Mouse (Mus musculus) left cerebral cortex, adult 8-10 months (tissue): ENCODE results near the gene Grip2. TPM values are rescaled to one million over a fixed set of nuclear protein-coding genes. Genes with fewer than 3 reads are reported as not detected.

Experiments
- DNase-seq, 2 experiments: peaks; one replicate each; pipeline ENCODE4 v3.0.0; 2022; ENCODE audit warnings: low spot score in 2 of 2
- total RNA-seq, 4 experiments: library from RNA; stranded (reverse); gene quantifications; 2 replicates each; pipeline ENCODE4 v1.2.4; 2022

Gene Grip2
- total RNA-seq, 4 experiments from 2014 or later: 16.3 to 22.1 (median 19.0) TPM

DNA sequence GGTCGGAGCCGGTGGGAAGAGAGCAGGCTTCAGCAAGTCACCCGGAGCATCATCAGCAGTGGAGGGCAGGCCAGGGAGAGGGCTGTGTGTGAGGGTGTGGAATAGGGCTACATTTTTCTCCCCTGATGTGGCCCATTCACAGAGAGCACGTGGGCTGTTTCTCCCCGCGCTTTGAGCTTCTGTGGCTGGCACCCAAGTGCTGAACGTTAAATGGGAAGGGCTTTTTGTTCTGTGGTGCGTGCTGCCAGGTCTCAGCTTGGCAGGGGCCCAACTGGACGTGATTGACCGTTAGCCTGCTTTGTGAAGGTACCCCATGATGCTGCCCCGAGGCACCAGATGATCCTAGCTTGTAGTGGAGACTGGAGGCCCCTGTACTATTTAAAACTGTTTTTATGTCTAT lies 94.9 kb downstream of the Grip2 start:
- DNase-seq: no peak

DNA sequence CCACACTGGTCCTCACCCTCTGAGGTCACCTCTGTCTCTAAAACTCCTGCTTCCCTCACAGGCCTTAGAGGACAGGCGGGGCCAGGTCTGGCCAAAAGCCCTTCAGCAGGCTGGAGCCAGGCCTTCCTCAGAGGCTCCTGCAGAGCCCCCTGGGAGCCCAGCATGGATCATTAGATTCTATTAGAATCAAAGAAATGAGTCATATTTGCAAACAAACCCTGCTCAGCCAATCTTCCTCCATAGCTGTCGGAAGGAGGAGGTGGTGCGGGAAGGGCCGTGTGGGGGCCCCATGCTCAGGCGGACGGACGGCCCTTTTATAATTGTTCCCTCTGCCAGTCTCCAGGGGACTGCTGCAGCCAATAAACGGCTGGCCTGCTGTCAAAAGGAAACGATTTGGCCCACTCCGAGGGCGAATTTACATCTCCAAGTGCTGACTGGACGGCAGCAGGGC lies 97.3 kb downstream of the Grip2 start:
- DNase-seq: peak in 1 of 2 experiments; percentile 73

- no peak for DNase-seq
Measured at GRCm38 (mm10) chr6:91728939-91729619, 98.0 kb downstream of the Grip2 start.

DNA sequence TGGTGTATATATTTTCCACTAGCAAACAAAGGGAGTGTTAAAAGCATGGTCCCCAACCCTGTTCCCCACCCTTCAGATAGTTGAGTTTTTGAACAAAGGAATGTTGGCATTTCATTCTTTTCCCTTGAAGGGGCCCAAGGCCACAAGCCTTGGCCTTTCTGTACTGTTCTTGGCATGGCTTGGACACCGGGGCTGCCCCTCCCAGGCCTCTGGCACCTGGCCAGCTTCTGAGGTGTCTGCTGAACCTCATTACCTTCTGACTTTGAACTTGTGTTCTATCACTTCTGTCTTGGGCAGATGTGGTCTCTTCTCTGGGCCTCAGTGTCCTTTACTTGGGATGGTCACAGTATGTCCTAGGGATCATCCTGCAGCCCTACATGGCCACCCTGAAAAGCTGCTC lies 99.7 kb downstream of the Grip2 start:
- no peak for DNase-seq

DNA sequence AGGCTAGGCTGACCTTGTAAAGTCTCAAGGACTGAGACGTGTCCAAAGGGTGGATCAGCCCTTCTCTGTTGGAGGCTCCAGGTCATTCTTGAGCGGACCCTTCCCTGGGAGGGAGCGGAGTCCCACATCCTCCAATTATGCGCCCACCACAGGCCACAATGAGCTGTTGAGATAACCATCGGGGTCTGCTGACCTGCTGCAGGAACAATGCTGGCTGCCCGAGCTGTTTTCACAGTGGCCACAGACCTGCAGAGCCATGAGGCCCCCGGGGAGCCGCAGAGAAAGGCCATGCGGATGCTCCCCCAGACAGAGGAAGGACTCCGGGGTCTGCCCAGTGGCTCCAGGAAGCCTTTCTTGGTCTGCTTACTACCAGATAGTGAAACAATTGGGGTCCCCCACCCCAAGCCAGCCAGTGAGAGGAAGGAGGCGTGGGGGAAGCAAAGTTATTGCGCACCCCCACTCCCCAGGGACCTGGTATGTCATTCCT lies 105.8 kb downstream of the Grip2 start:
- no peak for DNase-seq

- DNase-seq: no peak
Measured at GRCm38 (mm10) chr6:91720588-91721214, 106.3 kb downstream of the Grip2 start.

GRCm38 (mm10) chr6:91719865-91720533 lies 107.1 kb downstream of the Grip2 start:
- DNase-seq: peak in 1 of 2 experiments; percentile 75

DNA sequence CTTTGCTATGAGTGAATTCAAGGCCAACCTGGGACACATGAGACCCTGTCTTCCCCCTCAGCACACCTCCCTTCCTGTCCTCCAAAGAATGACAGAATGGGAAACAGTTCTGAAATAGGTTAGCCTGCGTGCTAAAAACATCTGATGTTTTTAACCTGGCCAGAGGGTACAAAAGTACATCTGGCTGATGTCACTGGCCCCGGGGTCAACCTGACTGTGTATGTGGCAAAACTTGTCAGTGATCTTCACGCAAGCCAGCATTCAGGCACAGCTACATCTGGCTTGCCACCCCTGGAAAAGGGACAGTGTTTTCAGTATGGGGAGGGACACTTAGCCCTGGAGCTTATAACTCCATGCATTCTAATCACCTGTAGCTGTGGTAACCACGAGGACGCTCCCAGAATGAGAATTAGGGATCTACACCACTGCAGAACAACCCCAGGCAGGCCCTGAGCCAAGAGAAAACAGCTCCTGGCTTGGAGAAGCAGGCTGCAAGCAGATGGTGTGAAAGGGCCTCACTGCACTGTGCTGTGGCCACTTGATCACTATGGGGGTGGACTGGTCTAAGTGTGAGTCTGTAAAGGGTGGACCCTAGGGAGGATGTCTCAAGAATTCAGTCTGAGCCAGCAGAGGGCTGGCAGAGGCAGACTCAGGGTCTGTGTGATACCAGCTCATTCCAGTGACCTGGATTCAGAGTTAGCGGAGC lies 107.9 kb downstream of the Grip2 start:
- DNase-seq: peak in 1 of 2 experiments; percentile 73

GRCm38 (mm10) chr6:91718603-91719002 lies 108.4 kb downstream of the Grip2 start:
- DNase-seq: no peak

- no peak for DNase-seq
Measured at GRCm38 (mm10) chr6:91718067-91718466, 109.0 kb downstream of the Grip2 start.

DNA sequence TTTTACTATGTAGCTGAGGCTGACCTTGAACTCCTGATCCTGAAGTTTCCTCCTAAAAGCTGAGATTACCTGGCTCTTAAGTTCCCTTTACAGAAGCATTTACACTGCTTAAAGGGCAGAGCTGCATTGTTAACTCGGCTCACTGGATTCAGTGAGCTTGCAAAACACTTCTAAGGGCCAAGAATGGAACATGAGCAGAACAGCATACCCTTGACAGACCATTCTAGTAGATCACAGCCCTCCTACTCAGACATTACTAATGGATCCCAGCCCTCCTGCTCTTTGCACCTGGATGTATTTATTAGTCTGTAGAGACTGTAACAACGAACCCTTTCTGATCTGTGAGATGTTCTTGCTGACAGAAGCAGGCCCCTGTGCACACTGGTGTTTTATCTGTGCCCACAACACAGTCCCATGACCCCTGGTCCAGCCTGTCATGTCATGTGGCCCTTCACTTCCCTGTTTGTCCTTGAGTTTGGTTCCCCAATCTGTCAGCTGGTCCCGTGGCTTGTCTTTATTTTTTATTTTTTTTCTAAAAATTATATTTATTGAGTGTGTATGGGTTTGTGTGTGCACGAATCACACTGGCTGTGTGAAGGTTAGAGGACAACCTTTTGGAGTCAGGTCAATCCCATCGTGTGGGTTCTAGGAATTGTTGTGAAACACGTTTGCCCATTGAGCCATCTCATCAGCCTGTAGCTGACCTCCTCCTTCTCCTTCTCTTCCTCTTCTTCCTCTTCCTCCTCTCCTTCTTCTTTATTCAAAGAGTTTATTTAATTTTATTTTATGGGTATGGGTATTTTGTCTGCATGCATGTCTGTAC lies 110.9 kb downstream of the Grip2 start:
- no peak for DNase-seq

DNA sequence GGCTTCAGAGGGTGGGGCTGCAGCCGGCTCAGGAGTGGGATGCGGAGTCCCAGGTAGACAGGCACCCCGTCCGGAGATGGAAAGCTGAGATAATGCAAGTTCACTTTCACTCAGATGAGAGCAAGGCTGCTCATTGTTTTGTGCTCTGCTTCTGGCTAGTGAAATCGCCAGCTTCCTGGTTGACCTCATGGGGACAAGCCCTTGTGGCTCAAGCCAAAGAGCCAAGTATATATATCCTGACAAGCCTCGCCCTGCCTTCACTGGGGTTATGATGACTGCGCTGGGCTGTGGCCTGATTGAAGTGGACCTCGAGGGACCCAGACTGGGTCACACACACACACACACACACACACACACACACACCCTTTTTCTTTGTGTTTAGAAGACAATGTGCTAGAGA lies 112.0 kb downstream of the Grip2 start:
- no peak for DNase-seq

- DNase-seq: no peak
Measured at GRCm38 (mm10) chr6:91713370-91713896, 113.6 kb downstream of the Grip2 start.

GRCm38 (mm10) chr6:91712855-91713331 lies 114.2 kb downstream of the Grip2 start:
- DNase-seq: no peak

DNA sequence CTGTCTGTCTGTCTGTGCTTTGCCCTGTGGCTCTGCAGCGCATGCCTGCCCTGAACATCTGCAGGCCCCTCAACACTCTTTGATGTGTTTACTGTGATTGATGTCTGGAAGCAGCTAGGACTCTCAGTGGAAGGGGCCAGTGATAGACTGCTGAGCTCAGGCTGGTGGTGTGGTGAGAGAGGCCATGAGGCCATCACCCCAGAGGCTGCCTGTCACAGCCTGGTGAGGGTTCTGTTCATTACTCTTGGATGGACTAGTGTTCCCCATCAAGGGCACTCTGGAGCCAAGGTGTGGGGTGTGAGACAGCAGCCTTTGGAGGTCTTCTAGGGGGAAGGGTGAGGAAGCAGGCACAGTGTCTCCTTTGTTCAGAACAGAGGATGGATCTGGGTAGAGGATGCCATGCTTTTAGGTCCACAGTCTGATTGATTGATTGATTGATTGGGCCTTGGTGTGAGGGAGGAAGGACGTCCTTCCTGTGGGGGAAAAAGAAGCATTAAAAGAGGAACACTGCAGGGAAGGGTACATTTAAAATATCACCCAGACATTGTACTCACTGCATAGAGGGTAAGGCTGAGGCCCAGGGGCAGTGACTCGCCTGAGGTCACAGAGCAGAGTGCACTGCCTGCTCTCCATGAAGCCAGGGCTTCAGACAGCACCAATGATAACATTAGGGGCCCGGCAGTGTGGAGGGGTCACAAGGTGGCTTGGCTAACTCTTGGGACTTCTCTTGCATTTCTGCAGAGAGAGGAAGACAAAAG lies 114.8 kb downstream of the Grip2 start:
- DNase-seq: no peak
